Comparison of ENCODE assay signal across 7 mouse cellular contexts in genomic region chr12:16800959-16801315, GRCm38 (mm10). TPM values are rescaled to one million over a fixed set of nuclear protein-coding genes. Genes with fewer than 3 reads are reported as not detected.
DNase-seq lines count a peak whose midpoint lies in the region; ATAC-seq and TF ChIP-seq lines count a peak whose summit lies in the region.

No protein-coding gene starts in this region.

- under 1% methylated on average over 12 of the region's 12 CpGs for WGBS in lung, embryonic 16.5 days
- 1% methylated on average over 12 of the region's 12 CpGs for WGBS in forebrain, embryonic 14.5 days
- 0% methylated on average over 12 of the region's 12 CpGs for WGBS in liver, embryonic 15.5 days (ENCODE audit: insufficient replicate concordance)
- 0% methylated on average over 12 of the region's 12 CpGs for WGBS in stomach, postnatal 0 days

- DNase-seq in lung, postnatal 4 days, result no peak
- DNase-seq in forebrain, embryonic 14.5 days (ENCODE audit: low spot score), result no peak
- DNase-seq in stomach, postnatal 0 days (ENCODE audit: low spot score), result no peak
- DNase-seq in cerebellum, postnatal 36 days, result no peak
- no peak for DNase-seq in kidney, postnatal 10 days

- H3K27ac ChIP-seq in lung, embryonic 16.5 days (ENCODE audit: low read length), result no peak overlapping the region
- no peak overlapping the region for H3K27ac ChIP-seq in forebrain, embryonic 14.5 days (ENCODE audit: low read depth, low read length)
- no peak overlapping the region for H3K27ac ChIP-seq in liver, embryonic 15.5 days (replicated peaks)
- no peak overlapping the region for H3K27ac ChIP-seq in stomach, postnatal 0 days (replicated peaks)

- peak overlapping the region; percentile 53 for H3K4me3 ChIP-seq in lung, embryonic 16.5 days (ENCODE audit: low read length)
- H3K4me3 ChIP-seq in forebrain, embryonic 14.5 days (ENCODE audit: low read depth, low read length), result peak overlapping the region; percentile 50
- peak overlapping the region; percentile 50 for H3K4me3 ChIP-seq in liver, embryonic 15.5 days (replicated peaks)
- peak overlapping the region; percentile 48 for H3K4me3 ChIP-seq in stomach, postnatal 0 days (ENCODE audit: low read depth, low read length)

- peak overlapping the region; percentile 70 for H3K9ac ChIP-seq in lung, embryonic 16.5 days (ENCODE audit: low read length)
- peak overlapping the region; percentile 68 for H3K9ac ChIP-seq in forebrain, embryonic 14.5 days (ENCODE audit: low read length)
- no peak overlapping the region; the same call in 1 of the 2 replicates for H3K9ac ChIP-seq in liver, embryonic 15.5 days
- peak overlapping the region; percentile 48 for H3K9ac ChIP-seq in stomach, postnatal 0 days (ENCODE audit: low read length)

- H3K27me3 ChIP-seq in lung, embryonic 16.5 days (ENCODE audit: control insufficient read depth, insufficient read depth, low read depth, low read length), result no peaks in the 10 kb centered on the region; the same call in 1 of the 2 replicates
- H3K27me3 ChIP-seq in forebrain, embryonic 14.5 days (replicated peaks; ENCODE audit: control insufficient read depth, insufficient read depth, low read length), result peaks cover 8% of the 10 kb centered on the region; the same call in 1 of the 2 replicates
- peaks cover 57% of the 10 kb centered on the region for H3K27me3 ChIP-seq in liver, embryonic 15.5 days
- H3K27me3 ChIP-seq in stomach, postnatal 0 days (ENCODE audit: control insufficient read depth, insufficient read depth, low read length), result no peaks in the 10 kb centered on the region

- H3K36me3 ChIP-seq in lung, embryonic 16.5 days (ENCODE audit: control insufficient read depth, insufficient read depth, low read length), result no peaks in the 10 kb centered on the region
- no peaks in the 10 kb centered on the region for H3K36me3 ChIP-seq in forebrain, embryonic 14.5 days (ENCODE audit: control insufficient read depth, insufficient read depth, low read length)
- H3K36me3 ChIP-seq in liver, embryonic 15.5 days (replicated peaks), result no peaks in the 10 kb centered on the region
- H3K36me3 ChIP-seq in stomach, postnatal 0 days (ENCODE audit: control insufficient read depth, insufficient read depth, low read length), result no peaks in the 10 kb centered on the region

- TF ChIP-seq CTCF in stomach, postnatal 0 days (IDR thresholded peaks at IDR 0.05; ENCODE audit: low read depth), result no peak

- TF ChIP-seq EP300 in stomach, postnatal 0 days (optimal IDR thresholded peaks at IDR 0.05), result no peak

- peak; percentile 49 for ATAC-seq in lung, embryonic 16.5 days (ENCODE audit: low read depth)
- peak; percentile 26 for ATAC-seq in forebrain, embryonic 14.5 days
- peak; percentile 31; the same call in 1 of the 2 replicates for ATAC-seq in liver, embryonic 15.5 days (ENCODE audit: insufficient read depth)
- ATAC-seq in stomach, postnatal 0 days (ENCODE audit: low FRiP score, low TSS enrichment), result peak; percentile 45; the same call in 1 of the 2 replicates

- peak overlapping the region; percentile 94 for H3K4me2 ChIP-seq in lung, embryonic 16.5 days (ENCODE audit: low read depth, low read length)
- peak overlapping the region; percentile 97 for H3K4me2 ChIP-seq in forebrain, embryonic 14.5 days (ENCODE audit: low read length)
- H3K4me2 ChIP-seq in liver, embryonic 15.5 days, result peak overlapping the region; percentile 63
- H3K4me2 ChIP-seq in stomach, postnatal 0 days (replicated peaks; ENCODE audit: low read depth), result peak overlapping the region; percentile 92

- peaks cover 8% of the 10 kb centered on the region for H3K4me1 ChIP-seq in lung, embryonic 16.5 days (replicated peaks; ENCODE audit: control insufficient read depth, insufficient read depth, low read length)
- peaks cover 5% of the 10 kb centered on the region for H3K4me1 ChIP-seq in forebrain, embryonic 14.5 days (ENCODE audit: control insufficient read depth, insufficient read depth, low read length)
- H3K4me1 ChIP-seq in liver, embryonic 15.5 days (replicated peaks), result no peaks in the 10 kb centered on the region
- no peaks in the 10 kb centered on the region for H3K4me1 ChIP-seq in stomach, postnatal 0 days (replicated peaks; ENCODE audit: control insufficient read depth, insufficient read depth)

- H3K9me3 ChIP-seq in lung, embryonic 16.5 days (ENCODE audit: control insufficient read depth, low read length), result no peaks in the 10 kb centered on the region
- no peaks in the 10 kb centered on the region for H3K9me3 ChIP-seq in forebrain, embryonic 14.5 days (replicated peaks; ENCODE audit: control insufficient read depth, low read length)
- no peaks in the 10 kb centered on the region for H3K9me3 ChIP-seq in liver, embryonic 15.5 days (replicated peaks)
- H3K9me3 ChIP-seq in stomach, postnatal 0 days (ENCODE audit: control insufficient read depth, low read length), result no peaks in the 10 kb centered on the region

RNA-seq across cellular contexts. Expression of gene Greb1, which starts 0.3 kb away (rescaled TPM):
- 3.8 and 4.3 TPM in 2 replicates for polyA plus RNA-seq in lung, embryonic 16.5 days (2015; fragmentation: Nextera tagmentation; extraction: Ambion mirVana)
- polyA plus RNA-seq in forebrain, embryonic 14.5 days (2014; fragmentation: Nextera tagmentation; extraction: Ambion mirVana), result 0.17 and 0.46 TPM in 2 replicates
- 0.59 and 0.74 TPM in 2 replicates for polyA plus RNA-seq in liver, embryonic 15.5 days (2015; fragmentation: Nextera tagmentation; extraction: Ambion mirVana)
- polyA plus RNA-seq in stomach, postnatal 0 days (2015; fragmentation: Nextera tagmentation; extraction: Ambion mirVana), result 0.16 and 0.24 TPM in 2 replicates

RNA-seq across cellular contexts. Expression of gene E2f6, which starts 9.8 kb away (rescaled TPM):
- 29.6 and 33.4 TPM in 2 replicates for polyA plus RNA-seq in lung, embryonic 16.5 days (2015; fragmentation: Nextera tagmentation; extraction: Ambion mirVana)
- polyA plus RNA-seq in forebrain, embryonic 14.5 days (2014; fragmentation: Nextera tagmentation; extraction: Ambion mirVana), result 33.9 and 36.4 TPM in 2 replicates
- polyA plus RNA-seq in liver, embryonic 15.5 days (2015; fragmentation: Nextera tagmentation; extraction: Ambion mirVana), result 15.8 and 16.8 TPM in 2 replicates
- polyA plus RNA-seq in stomach, postnatal 0 days (2015; fragmentation: Nextera tagmentation; extraction: Ambion mirVana), result 12.5 and 12.7 TPM in 2 replicates
